Mouse (Mus musculus) CH12.LX (cell line): ENCODE data around the gene Efcab2.

Experiments
- CTCF ChIP-seq, 2 experiments: IDR thresholded peaks in 1 of 2; conservative IDR thresholded peaks in 1 of 2; 2 replicates each; pipeline ENCODE4 v1.5.1; 2011 to 2012; ENCODE audit warnings: low read depth in 2 of 2, low read length in 2 of 2, improper control_type of control experiment in 1 of 2, inconsistent platforms in 1 of 2, mild to moderate bottlenecking in 1 of 2, moderate library complexity in 1 of 2
- JUND ChIP-seq: conservative IDR thresholded peaks from 2 replicates; pipeline ENCODE4 v1.6.1; 2011; ENCODE audit warnings: low read depth, low read length, improper control_type of control experiment
- MXI1 ChIP-seq: IDR thresholded peaks from 2 replicates; pipeline ENCODE4 v1.6.1; 2011; ENCODE audit warnings: mild to moderate bottlenecking, low read depth, low read length, improper control_type of control experiment
- NELFE ChIP-seq: IDR thresholded peaks from 2 replicates; pipeline ENCODE4 v1.6.1; 2011; ENCODE audit warnings: low read depth, low read length, improper control_type of control experiment
- POLR2A ChIP-seq: IDR thresholded peaks from 2 replicates; pipeline ENCODE4 v1.6.1; 2011; ENCODE audit warnings: low read depth, mild to moderate bottlenecking, improper control_type of control experiment, low read length
- TBP ChIP-seq: conservative IDR thresholded peaks from 2 replicates; pipeline ENCODE4 v1.6.1; 2011; ENCODE audit warnings: low read depth, low read length, improper control_type of control experiment
- UBTF ChIP-seq: IDR thresholded peaks from 2 replicates; pipeline ENCODE4 v1.6.1; 2012; ENCODE audit warnings: low read depth, mild to moderate bottlenecking, inconsistent platforms, low read length, improper control_type of control experiment, moderate library complexity

DNA sequence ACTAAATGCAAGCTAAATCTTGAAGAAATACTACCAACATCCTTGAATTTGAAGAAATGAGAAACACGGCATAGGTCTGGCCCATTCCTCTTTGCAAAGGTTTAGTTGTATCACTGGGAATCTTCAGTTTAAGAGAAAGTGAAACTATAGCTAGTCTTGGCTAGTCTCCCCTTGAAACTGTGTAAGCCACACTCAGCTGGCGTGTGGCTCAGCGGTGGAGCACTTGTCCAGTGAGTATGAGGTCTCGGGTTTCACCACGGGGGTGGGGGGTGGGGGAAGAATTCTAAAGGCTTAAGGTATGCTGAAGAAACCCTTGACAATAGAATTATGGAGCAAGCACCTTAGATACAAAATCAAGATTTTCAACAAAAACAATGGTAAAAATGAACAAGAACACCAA, 117.3 kb downstream of the Efcab2 start:
- no peak for TF ChIP-seq TBP
- TF ChIP-seq POLR2A, result no peak
- no peak for TF ChIP-seq UBTF
- no peak for TF ChIP-seq NELFE
- TF ChIP-seq JUND, result no peak
- no peak for TF ChIP-seq MXI1
- TF ChIP-seq CTCF (conservative IDR thresholded peaks at IDR 0.05 in 1 of 2, IDR thresholded peaks at IDR 0.05 in 1 of 2; ENCODE audit: low read depth in 2 of 2, low read length in 2 of 2), result no peak
